Mouse (Mus musculus) bone marrow macrophage, adult 2 months (primary cell): ENCODE measurements around the gene Parvb.

ENCODE experiments used
- CTCF ChIP-seq: IDR thresholded peaks from 2 replicates; pipeline ENCODE4 v1.5.1; 2012; ENCODE audit warnings: low read depth, mild to moderate bottlenecking, low read length, moderate library complexity
- POLR2A ChIP-seq: IDR thresholded peaks from 2 replicates; pipeline ENCODE4 v1.6.1; 2012; ENCODE audit warnings: mild to moderate bottlenecking, low read depth, low read length, borderline replicate concordance

- TF ChIP-seq POLR2A: no peak
- TF ChIP-seq CTCF: no peak
Observed at GRCm38 (mm10) chr15:84280309-84280708, 48.5 kb downstream of the Parvb start.
